Mouse (Mus musculus): ENCODE results near the gene Gcfc2.
A peak's percentile ranks its signal among the peaks of the same experiment; 100 is the strongest.

The Gcfc2 gene

DNA sequence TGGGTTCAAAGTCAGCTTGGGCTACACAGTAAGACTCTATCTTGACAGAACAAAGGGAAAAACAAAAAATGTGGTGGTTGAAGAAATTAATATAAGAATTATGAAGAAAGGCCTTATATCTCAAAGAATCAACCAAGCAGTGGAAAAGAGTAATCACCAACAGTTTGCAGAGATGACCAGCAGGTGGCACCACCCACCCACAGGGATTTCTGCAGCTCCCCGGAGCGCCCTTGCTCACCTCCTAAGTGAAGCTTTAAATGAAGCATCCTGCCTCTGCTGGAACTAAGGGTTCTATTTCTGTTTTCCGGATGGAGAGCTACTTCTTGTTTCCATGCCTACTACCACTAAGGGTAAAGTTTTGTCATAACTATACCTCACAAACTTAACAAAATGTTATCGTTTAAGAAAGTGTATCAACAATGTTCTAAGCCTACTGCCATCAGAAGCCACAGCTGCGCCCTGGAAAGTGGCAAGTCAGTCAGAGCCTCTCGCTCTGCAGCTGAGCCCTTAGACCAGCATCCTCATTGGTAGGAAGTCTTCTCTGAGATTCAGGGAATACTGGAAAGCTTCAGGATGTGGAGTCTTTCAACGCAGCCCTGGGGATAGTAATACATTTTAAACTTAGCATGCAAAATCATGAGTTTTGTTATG lies 52.6 kb downstream of the Gcfc2 start:
- DNase-seq (ENCODE audit: low spot score), result peak; percentile 71

- DNase-seq (ENCODE audit: low spot score), result no peak
These were observed 55.8 kb downstream of the Gcfc2 start for GRCm38 (mm10) chr6:81979286-81979685.

- no peak for DNase-seq (ENCODE audit: low spot score)
These were observed 62.7 kb downstream of the Gcfc2 start for GRCm38 (mm10) chr6:81986171-81986570.

DNA sequence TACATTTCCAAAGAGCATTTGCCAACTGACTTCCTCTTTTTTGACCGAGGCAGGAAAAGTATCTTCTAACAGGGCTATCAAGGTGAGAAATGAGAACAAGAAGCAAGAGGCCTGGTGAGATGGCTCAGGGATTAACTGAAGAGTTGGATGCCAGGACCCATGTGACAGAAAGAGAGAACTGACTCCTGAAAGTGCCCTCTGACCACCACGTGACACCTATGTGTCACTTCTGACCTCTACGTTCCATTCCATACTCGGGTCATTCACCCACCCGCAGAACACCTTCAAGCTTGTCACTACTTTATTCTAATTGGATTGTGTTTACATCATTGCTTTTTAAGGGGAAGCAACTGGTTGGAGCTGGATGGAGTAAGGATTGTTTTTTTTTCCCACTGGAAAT lies 63.1 kb downstream of the Gcfc2 start:
- DNase-seq (ENCODE audit: low spot score), result no peak

GRCm38 (mm10) chr6:81987010-81987409 lies 63.5 kb downstream of the Gcfc2 start:
- DNase-seq (ENCODE audit: low spot score), result peak; percentile 80

DNA sequence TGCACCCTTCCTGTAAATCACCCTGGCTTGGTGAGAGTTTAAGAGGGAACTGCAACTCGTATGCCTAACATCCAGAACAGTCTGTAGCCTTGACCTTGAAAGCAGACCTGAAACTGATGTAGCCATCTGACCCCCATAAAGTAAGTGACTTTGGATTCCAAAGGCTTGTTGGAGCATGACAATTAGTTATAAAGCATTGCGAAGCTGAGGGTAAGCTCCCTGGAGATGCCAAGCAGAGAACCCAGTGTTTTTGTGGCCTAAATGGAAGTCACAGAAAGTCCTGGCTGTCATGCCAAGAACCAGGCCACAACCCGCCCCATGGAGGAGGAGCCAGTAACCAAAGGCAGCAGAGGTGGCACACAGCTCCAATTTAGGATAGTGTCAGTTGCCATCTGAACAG lies 64.1 kb downstream of the Gcfc2 start:
- DNase-seq (ENCODE audit: low spot score), result no peak

- no peak for DNase-seq (ENCODE audit: low spot score)
These were observed 64.9 kb downstream of the Gcfc2 start for GRCm38 (mm10) chr6:81988341-81988740.

DNA sequence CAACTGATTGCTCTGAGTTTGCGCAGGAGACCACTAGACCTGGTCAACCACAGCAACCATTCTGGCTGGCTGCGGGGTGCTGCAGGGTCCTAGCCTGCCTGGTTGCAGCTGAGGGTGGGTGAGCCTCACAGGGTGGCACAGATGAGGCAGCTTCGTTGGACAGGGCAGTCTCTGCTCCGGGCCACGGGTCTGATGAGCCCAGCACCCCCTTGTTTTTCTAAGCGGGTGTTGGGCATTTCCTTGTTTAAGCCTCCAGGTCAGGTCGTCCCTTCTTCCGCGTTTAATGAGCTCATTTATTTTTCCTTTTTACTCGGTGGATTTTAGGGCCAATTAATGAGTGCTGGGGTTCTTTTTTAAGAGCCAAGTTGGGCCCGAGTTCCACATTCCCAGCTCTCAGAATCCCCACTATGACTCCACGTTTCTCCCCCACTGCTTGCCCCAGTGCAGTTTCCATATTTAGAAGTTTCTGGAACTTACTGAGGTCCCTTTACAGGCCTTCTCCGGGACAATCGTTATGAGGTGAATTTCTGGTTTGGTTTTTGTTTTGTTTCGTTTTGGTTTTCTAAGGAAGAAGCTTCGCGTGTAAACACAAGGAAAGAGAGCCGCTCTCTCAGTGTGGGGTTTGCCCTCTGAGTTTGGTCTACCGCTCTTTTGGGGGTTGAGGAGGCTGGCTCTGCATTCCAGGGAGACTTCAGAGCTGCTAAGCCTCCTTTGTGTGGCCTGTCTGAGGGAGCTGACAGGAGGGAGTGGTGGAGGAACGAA lies 66.8 kb downstream of the Gcfc2 start:
- no peak for DNase-seq (ENCODE audit: low spot score)
